Mouse (Mus musculus): ENCODE data around the gene Elfn2.

- TF ChIP-seq POLR2A (IDR thresholded peaks at IDR 0.05; ENCODE audit: extremely low read depth, insufficient read depth, low read length): no peak
- TF ChIP-seq CTCF (IDR thresholded peaks at IDR 0.05; ENCODE audit: low read depth, low read length): no peak
These were observed 20.5 kb downstream of the Elfn2 start for GRCm38 (mm10) chr15:78698084-78698483.

Data from liver, adult 2 months (tissue).